ENCODE assay signal across 8 mouse cellular contexts in genomic region chr13:3406236-3407017, GRCm38 (mm10).
DNase-seq lines count a peak whose midpoint lies in the region; ATAC-seq and TF ChIP-seq lines count a peak whose summit lies in the region.
"Not testable (repeated sequence)": the region's sequence is repeated elsewhere in the genome, so short reads cannot be mapped to it uniquely, and the experiment has no call there.

No protein-coding gene starts in this region.

- H3K4me2 ChIP-seq in heart, embryonic 11.5 days; kidney, embryonic 14.5 days (replicated peaks; ENCODE audit: low read depth, low read length); limb, embryonic 12.5 days; midbrain, embryonic 15.5 days: not testable (repeated sequence)

- not testable (repeated sequence) for H3K36me3 ChIP-seq in C2C12 (ENCODE audit: control insufficient read depth, insufficient read depth); heart, embryonic 11.5 days (ENCODE audit: control insufficient read depth, insufficient read depth, low read length); kidney, embryonic 14.5 days (ENCODE audit: control insufficient read depth, insufficient read depth, low read length); limb, embryonic 12.5 days; midbrain, embryonic 15.5 days (replicated peaks)

- H3K4me1 ChIP-seq in bone marrow, adult 2 months (ENCODE audit: control insufficient read depth, insufficient read depth, low read length); heart, embryonic 11.5 days (ENCODE audit: control insufficient read depth, insufficient read depth, low read length); kidney, embryonic 14.5 days (ENCODE audit: control insufficient read depth, insufficient read depth, low read length); limb, embryonic 12.5 days (replicated peaks); midbrain, embryonic 15.5 days: not testable (repeated sequence)

- not testable (repeated sequence) for H3K27me3 ChIP-seq in C2C12 (ENCODE audit: control insufficient read depth, insufficient read depth, insufficient read length); heart, embryonic 11.5 days (ENCODE audit: control insufficient read depth, insufficient read depth, low read length); kidney, embryonic 14.5 days (ENCODE audit: control insufficient read depth, insufficient read depth, low read length); limb, embryonic 12.5 days; midbrain, embryonic 15.5 days (replicated peaks)

- WGBS in bone marrow, adult 2 months: 35% methylated on average over 8 of the region's 8 CpGs
- 39% methylated on average over 8 of the region's 8 CpGs for WGBS in heart, embryonic 11.5 days (ENCODE audit: insufficient replicate concordance)
- WGBS in kidney, embryonic 14.5 days: 40% methylated on average over 8 of the region's 8 CpGs
- WGBS in limb, embryonic 12.5 days: 42% methylated on average over 8 of the region's 8 CpGs
- WGBS in midbrain, embryonic 15.5 days: 44% methylated on average over 8 of the region's 8 CpGs

- H3K4me3 ChIP-seq in C2C12 (ENCODE audit: insufficient read depth, poor library complexity, severe bottlenecking); bone marrow, adult 2 months (replicated peaks; ENCODE audit: control insufficient read depth, low read depth, low read length); heart, embryonic 11.5 days (ENCODE audit: low read depth, low read length); kidney, embryonic 14.5 days (ENCODE audit: low read length); limb, embryonic 12.5 days (replicated peaks); midbrain, embryonic 15.5 days: not testable (repeated sequence)

- H3K79me2 ChIP-seq in C2C12 (ENCODE audit: control insufficient read depth, insufficient read depth): not testable (repeated sequence)

- H3K9ac ChIP-seq in heart, embryonic 11.5 days (ENCODE audit: low read depth, low read length); kidney, embryonic 14.5 days (ENCODE audit: low read depth, low read length); limb, embryonic 12.5 days (replicated peaks); midbrain, embryonic 15.5 days: not testable (repeated sequence)

- TF ChIP-seq POLR2A in bone marrow, adult 2 months (IDR thresholded peaks at IDR 0.05; ENCODE audit: borderline replicate concordance, control insufficient read depth, low read depth, low read length): not testable (repeated sequence)

- DNase-seq in spleen, postnatal 36 days (ENCODE audit: low spot score in 2 of 2): peak; percentile 78 to 84

- not testable (repeated sequence) for H3ac ChIP-seq in C2C12 (ENCODE audit: control insufficient read depth, insufficient read length, low read depth)

- peak; percentile 38 for TF ChIP-seq CTCF in C2C12 (IDR thresholded peaks at IDR 0.05; ENCODE audit: control insufficient read depth, insufficient read depth, insufficient read length)
- peak; percentile 41 for TF ChIP-seq CTCF in bone marrow, adult 2 months (IDR thresholded peaks at IDR 0.05; ENCODE audit: control insufficient read depth, insufficient read depth, low read length)

- not testable (repeated sequence) for H3K27ac ChIP-seq in bone marrow, adult 2 months (ENCODE audit: control insufficient read depth, insufficient read depth, low read depth, low read length, poor library complexity); heart, embryonic 11.5 days (ENCODE audit: low read depth, low read length); kidney, embryonic 14.5 days (ENCODE audit: low read depth, low read length); limb, embryonic 12.5 days; midbrain, embryonic 15.5 days

- ATAC-seq in erythroblast, adult 5-6 weeks (replicated peaks; ENCODE audit: low FRiP score, poor library complexity, severe bottlenecking): peak; percentile 96
- ATAC-seq in heart, embryonic 11.5 days (replicated peaks; ENCODE audit: insufficient number of reproducible peaks, low FRiP score, low TSS enrichment): peak; percentile 55
- peak; percentile 49; the same call in 1 of the 2 replicates for ATAC-seq in kidney, embryonic 14.5 days (ENCODE audit: low FRiP score, low TSS enrichment)
- peak; percentile 42; the same call in 1 of the 2 replicates for ATAC-seq in limb, embryonic 12.5 days (ENCODE audit: insufficient number of reproducible peaks, insufficient read depth, low FRiP score, low TSS enrichment, low read depth)
- peak; percentile 78 for ATAC-seq in midbrain, embryonic 15.5 days (replicated peaks)

- not testable (repeated sequence) for H3K79me3 ChIP-seq in C2C12 (ENCODE audit: low read depth)

- not testable (repeated sequence) for H3K9me3 ChIP-seq in heart, embryonic 11.5 days (replicated peaks; ENCODE audit: control insufficient read depth, low read length); kidney, embryonic 14.5 days (ENCODE audit: control insufficient read depth, low read length); limb, embryonic 12.5 days; midbrain, embryonic 15.5 days

Comparison
In these comparisons a context has a peak if more than half of its experiments do, and no peak if none do; other contexts are left out.
1. ATAC-seq: peak in every context shown above with its lines; median percentile 96 in erythroblast, adult 5-6 weeks; 78 in midbrain, embryonic 15.5 days; 55 in heart, embryonic 11.5 days; 49 in kidney, embryonic 14.5 days; 42 in limb, embryonic 12.5 days.